Mouse (Mus musculus) inflammation-experienced regulatory T-cells, adult 6 months (primary cell): ENCODE measurements around the gene Tex48. TPM values are rescaled to one million over a fixed set of nuclear protein-coding genes. Genes with fewer than 3 reads are reported as not detected.

Experiments used
- ATAC-seq: one replicate; pipeline ENCODE4 v1.8.0; 2017
- polyA plus RNA-seq, 3 experiments: library from polyadenylated mRNA; unstranded; fragments of 100-300 nt; shearing (Covaris generic); gene quantifications; one replicate each; pipeline ENCODE4 v1.2.1; 2017

The Tex48 gene
- not detected for polyA plus RNA-seq

GRCm38 (mm10) chr4:63622378-63622835 lies at the start of gene Tex48:
Gene Tex48, minus strand, starts transcription at chr4:63622428.
- no peak for ATAC-seq

DNA sequence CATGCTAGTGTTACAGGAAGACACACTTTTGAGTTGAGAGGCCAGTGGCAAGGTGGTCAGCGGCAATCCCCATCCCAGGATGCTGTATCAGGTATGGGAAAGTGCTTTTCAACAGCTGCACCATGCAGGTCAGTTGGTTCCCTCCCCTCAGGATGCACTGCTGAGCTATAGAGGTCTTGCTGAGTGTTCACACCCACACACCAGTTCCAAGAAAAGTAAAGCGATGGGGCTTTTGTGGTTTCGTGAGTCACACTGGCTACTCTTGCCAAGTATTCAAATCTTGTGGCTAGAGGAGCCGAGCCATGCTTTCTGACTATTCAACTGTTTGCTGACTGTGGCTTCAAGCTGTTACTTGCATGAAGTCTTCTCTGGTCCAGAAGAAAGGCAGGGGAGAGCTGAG lies 46.0 kb upstream of the Tex48 start:
- ATAC-seq = peak; percentile 99

GRCm38 (mm10) chr4:63665738-63666137 lies 43.5 kb upstream of the Tex48 start:
- ATAC-seq = no peak

GRCm38 (mm10) chr4:63663279-63663678 lies 41.1 kb upstream of the Tex48 start, which contains the start of gene Gm11214:
Gene Gm11214, minus strand, starts transcription at chr4:63663379.
- ATAC-seq = no peak

DNA sequence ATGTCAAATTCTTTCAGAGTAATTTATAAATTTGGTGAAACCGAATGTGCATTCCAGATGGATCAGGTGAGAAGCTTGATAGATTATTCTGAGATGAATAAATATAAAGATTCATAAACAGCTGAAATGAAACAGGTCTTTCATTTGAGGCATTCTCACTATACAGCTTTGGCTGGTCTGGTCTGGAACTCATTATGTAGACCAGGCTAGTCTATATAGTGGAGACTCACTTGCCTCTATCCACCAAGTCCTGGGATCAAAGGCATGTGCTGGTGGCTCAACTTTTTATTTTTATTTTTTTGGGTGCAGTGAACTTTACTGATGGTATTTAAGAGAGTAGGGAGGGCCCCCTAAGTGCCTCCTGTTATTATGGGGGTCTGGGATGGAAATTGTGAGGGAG lies 39.6 kb upstream of the Tex48 start:
- ATAC-seq = no peak

DNA sequence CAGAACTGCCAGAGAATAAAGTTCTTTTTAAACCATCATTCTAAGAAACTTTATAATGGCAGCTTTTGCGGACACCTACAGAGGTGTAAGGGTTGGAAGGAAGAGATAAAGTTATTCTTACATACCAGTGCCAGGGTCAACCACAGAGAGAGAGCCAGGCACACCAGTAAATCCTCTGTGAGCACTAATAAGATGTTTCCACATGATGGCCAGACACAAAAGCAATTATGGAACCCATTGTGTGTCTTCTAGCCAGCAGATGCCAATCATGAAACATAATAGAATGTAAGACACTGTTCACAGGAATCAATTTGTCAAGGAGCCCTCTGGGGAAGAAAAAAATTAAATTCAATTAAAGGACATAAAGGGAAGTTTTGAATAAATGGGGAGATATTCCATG lies 39.2 kb upstream of the Tex48 start:
- no peak for ATAC-seq

DNA sequence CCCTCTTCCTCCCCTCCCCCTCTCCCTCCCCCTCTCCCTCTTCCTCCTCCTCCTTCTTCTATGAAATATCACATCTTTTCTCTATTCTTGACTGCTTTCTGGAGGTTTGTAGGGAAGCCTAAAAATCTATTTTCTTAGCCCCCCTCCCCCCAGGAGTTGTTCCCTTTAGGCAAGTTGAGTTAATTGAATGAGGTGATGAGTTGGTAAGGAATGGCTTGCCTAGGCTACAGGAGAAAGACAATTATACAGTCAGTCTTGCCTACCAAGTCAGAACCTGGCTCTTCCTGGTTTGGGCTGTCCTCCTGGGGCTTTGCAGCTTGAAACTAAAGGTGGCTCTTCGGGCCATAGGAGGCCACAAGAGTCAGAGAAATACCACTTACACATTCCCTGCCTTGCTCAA lies 37.5 kb upstream of the Tex48 start:
- ATAC-seq = peak; percentile 61

- no peak for ATAC-seq
Observed at GRCm38 (mm10) chr4:63659086-63659485, 36.9 kb upstream of the Tex48 start.

GRCm38 (mm10) chr4:63654381-63654780 lies 32.2 kb upstream of the Tex48 start:
- ATAC-seq = no peak

DNA sequence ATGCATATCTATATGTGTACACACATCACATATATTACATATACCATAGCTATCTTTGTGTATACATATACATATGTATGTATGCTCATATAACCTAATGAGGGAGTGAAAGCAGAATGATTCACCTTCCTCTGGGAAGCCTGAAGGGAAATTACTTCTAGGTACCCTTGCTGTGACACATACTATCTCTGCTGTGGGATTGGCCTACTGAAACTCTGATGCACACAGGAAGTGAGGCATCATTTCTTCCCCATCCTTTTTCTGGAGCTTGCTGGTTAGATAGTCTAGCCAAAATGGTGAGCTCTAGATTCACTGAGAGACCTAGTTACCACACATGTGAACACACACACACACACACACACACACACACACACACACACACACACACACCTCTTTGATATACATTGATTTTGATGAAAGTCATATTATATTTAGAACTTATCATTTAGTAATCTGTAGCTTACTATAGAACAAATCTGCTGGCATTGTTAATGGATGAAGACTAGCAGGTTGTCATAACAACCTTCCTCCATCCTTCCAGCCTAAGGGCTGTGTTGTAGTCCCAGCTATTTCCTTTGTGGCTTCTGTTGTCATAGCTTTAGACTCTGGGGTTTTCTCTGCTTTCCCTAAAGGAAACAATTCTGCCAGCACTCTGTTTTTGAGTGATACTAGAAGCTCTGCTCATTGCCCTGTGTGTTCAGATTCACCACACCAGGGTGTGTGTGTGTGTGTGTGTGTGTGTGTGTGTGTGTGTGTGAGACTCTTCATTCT lies 21.9 kb upstream of the Tex48 start:
- ATAC-seq = peak; percentile 50

DNA sequence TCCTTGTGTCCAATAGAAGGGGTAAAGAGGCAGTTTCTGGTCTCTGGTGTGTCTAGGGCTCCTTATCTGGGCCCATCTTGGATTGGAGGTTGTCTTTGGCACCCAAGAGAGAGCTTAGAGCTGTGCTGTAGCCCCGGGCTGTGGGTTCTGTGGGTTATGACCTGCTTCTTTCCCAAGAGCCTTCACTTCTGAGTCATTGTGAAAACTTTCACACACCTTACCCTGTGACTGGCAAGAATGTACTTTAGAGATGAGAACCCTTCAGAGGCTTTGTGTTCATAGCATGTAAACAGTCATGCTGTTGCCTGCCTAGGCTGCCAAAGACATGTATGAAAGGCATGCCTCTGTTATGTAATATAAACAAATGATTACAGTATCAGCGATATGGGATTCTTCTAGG lies 17.6 kb upstream of the Tex48 start:
- no peak for ATAC-seq

DNA sequence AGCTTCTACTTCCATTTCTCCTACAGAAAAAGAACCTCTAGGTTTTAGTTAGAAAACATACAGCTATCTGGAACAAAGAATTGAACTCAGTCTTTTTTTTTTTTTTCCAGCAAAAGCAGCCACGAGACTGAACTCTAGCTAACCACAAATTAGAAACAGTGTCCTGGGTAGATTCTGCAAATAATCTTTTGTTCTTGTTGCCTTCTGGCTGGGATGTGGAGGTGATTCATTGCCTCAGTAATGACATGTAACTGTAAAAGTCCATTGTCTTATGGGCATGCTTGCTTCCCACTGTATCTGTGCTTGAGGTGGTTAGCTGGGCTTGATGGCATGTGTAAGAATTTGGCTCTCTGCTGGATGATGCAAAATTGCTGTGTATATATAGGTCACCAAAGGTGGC lies 16.4 kb upstream of the Tex48 start:
- no peak for ATAC-seq

- no peak for ATAC-seq
Observed at GRCm38 (mm10) chr4:63633181-63633580, 11.0 kb upstream of the Tex48 start.

DNA sequence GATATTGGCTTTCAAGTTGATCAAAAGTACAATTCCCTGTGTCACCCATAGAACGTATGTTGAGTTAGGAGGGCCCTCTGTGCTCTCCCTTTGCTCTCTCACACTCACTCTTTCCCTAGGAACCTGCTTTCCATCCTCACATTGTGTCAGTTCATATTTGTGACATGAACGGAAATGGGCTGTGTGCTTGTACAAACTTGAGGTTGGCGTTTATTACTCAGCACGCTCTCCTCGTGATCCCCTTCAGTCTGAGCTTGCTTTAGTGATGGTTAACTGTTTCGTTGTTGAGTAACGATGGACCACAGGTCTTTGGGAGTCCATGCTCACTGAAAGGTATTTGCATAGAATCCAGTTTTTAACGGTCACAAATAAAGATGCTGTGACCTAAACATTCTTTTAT lies 4.9 kb upstream of the Tex48 start:
- peak; percentile 73 for ATAC-seq

GRCm38 (mm10) chr4:63625563-63626080 lies 3.4 kb upstream of the Tex48 start:
- no peak for ATAC-seq

GRCm38 (mm10) chr4:63621861-63622260 lies 367 bp downstream of the Tex48 start:
- ATAC-seq = no peak

DNA sequence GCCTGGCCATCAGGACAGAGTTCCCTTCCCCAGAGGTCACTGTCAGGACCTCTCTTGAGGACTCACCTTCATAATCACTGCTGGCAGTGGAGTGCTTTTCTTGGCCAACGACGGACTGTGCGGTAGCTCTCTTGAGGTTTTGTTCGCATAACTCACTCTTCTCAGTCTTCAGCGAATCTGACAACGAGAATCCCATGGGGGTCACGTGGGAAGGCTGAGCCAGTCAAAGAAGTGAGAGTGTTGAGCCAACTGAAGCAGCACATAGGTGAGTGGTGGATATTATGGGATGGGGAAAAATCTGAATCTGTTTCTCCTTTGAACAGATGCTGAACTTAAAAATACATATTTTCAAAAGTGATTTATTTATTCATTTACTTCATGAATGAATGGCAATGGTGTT lies 13.8 kb downstream of the Tex48 start:
- no peak for ATAC-seq

- no peak for ATAC-seq
Observed at GRCm38 (mm10) chr4:63605968-63606367, 16.3 kb downstream of the Tex48 start.

- ATAC-seq = no peak
Observed at GRCm38 (mm10) chr4:63605545-63605944, 16.7 kb downstream of the Tex48 start.

DNA sequence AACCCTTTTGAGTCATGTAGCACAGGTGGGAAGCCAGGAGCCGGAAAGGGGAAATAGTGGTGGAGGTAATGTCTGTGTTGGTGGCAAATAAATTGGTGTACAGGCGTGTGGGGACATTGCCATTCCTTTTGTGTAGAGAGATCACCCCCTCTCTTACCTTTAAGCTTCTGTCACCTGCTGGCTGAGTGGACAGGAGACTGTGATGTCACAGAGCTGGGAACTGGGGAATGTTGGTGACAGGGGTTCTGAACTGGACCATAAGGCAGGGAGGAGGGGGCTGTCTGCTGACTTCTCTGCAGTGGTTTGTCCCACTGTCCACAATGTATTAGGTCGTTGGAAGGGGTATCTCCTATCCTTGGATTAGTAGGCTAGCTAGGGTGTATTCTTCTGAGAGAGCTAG lies 17.3 kb downstream of the Tex48 start, which contains the start of gene Gm11213:
TSS of gene Gm11213 (minus strand) at position 317 of the 400 bp plus-strand sequence.
- no peak for ATAC-seq

- ATAC-seq = no peak
Observed at GRCm38 (mm10) chr4:63601263-63601662, 21.0 kb downstream of the Tex48 start.

GRCm38 (mm10) chr4:63600786-63601185 lies 21.4 kb downstream of the Tex48 start:
- ATAC-seq = no peak

GRCm38 (mm10) chr4:63596010-63596409 lies 26.2 kb downstream of the Tex48 start:
- no peak for ATAC-seq

DNA sequence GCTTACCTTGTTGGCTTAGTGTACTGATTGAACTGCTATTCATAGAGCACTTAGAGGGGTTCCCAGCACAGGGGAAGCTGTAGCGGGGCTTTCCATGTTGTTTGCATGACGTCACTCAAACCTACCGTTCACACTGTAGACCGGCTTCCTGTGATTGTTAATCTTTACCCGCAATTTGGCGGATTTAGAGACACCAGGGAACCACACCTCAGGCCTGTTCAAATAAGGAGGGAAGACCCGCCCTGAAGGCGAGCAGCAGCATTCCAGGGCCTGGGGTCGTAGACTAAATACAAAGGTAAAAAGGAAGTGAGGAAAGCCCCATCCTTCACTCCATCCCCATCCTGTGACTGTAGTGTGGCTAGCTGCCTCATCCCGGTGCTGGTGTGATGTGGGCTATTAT lies 27.0 kb downstream of the Tex48 start:
- peak; percentile 74 for ATAC-seq
